Mouse (Mus musculus) gastrocnemius, adult 18-20 months (tissue): ENCODE measurements around the gene Cnga1. TPM values are rescaled to one million over a fixed set of nuclear protein-coding genes. Genes with fewer than 3 reads are reported as not detected.
"Not testable (repeated sequence)": the region's sequence is repeated elsewhere in the genome, so short reads cannot be mapped to it uniquely, and the experiment has no call there.

Source experiments
- DNase-seq: peaks from one replicate; pipeline ENCODE4 v3.0.0; 2021; ENCODE audit warnings: low spot score
- total RNA-seq, 2 experiments: library from RNA; stranded (reverse); gene quantifications; 2 replicates each; pipeline ENCODE4 v1.2.3; 2021

The Cnga1 gene
- total RNA-seq, 2 experiments from 2014 or later, result not detected

GRCm38 (mm10) chr5:72640072-72640471 is 4.0 kb downstream of the Cnga1 start:
- DNase-seq, result no peak

GRCm38 (mm10) chr5:72636576-72636975 is 7.5 kb downstream of the Cnga1 start:
- no peak for DNase-seq

- no peak for DNase-seq
Measured at GRCm38 (mm10) chr5:72636122-72636521, 8.0 kb downstream of the Cnga1 start.

- no peak for DNase-seq
Measured at GRCm38 (mm10) chr5:72634791-72635271, 9.2 kb downstream of the Cnga1 start.

- no peak for DNase-seq
Measured at GRCm38 (mm10) chr5:72630026-72630425, 14.0 kb downstream of the Cnga1 start.

- no peak for DNase-seq
Measured at GRCm38 (mm10) chr5:72621022-72621421, 23.1 kb downstream of the Cnga1 start.

GRCm38 (mm10) chr5:72617413-72617812 is 26.7 kb downstream of the Cnga1 start:
- no peak for DNase-seq

GRCm38 (mm10) chr5:72603138-72603537 is 40.9 kb downstream of the Cnga1 start:
- DNase-seq, result no peak

- DNase-seq, result peak; percentile 14
Measured at GRCm38 (mm10) chr5:72601006-72601405, 43.1 kb downstream of the Cnga1 start.

- no peak for DNase-seq
Measured at GRCm38 (mm10) chr5:72587192-72587681, 56.8 kb downstream of the Cnga1 start, which contains the start of gene Gm5868. Gene Gm5868 (minus strand): TSS chr5:72587551.

GRCm38 (mm10) chr5:72586667-72587191 is 57.3 kb downstream of the Cnga1 start:
- DNase-seq, result not testable (repeated sequence)

GRCm38 (mm10) chr5:72586122-72586521 is 58.0 kb downstream of the Cnga1 start:
- DNase-seq, result not testable (repeated sequence)

- not testable (repeated sequence) for DNase-seq
Measured at GRCm38 (mm10) chr5:72580970-72581332, 63.1 kb downstream of the Cnga1 start, which contains the start of gene Zar1. Gene Zar1 (minus strand): TSS chr5:72581254.

GRCm38 (mm10) chr5:72580088-72580969 is 63.7 kb downstream of the Cnga1 start:
- DNase-seq, result not testable (repeated sequence)

- DNase-seq, result not testable (repeated sequence)
Measured at GRCm38 (mm10) chr5:72579599-72579998, 64.5 kb downstream of the Cnga1 start.

GRCm38 (mm10) chr5:72565621-72566020 is 78.5 kb downstream of the Cnga1 start:
- DNase-seq, result no peak

- not testable (repeated sequence) for DNase-seq
Measured at GRCm38 (mm10) chr5:72563183-72563582, 80.9 kb downstream of the Cnga1 start.

- no peak for DNase-seq
Measured at GRCm38 (mm10) chr5:72560976-72561628, 83.0 kb downstream of the Cnga1 start.

- DNase-seq, result peak; percentile 97
Measured at GRCm38 (mm10) chr5:72559544-72560049, 84.5 kb downstream of the Cnga1 start, which contains the start of gene Nfxl1. Gene Nfxl1 (minus strand): TSS chr5:72559684.

- DNase-seq, result no peak
Measured at GRCm38 (mm10) chr5:72558716-72559526, 85.2 kb downstream of the Cnga1 start.

GRCm38 (mm10) chr5:72556245-72556644 is 87.8 kb downstream of the Cnga1 start:
- DNase-seq, result no peak
